Mouse (Mus musculus): ENCODE data around the gene Epo. TPM values are rescaled to one million over a fixed set of nuclear protein-coding genes. Genes with fewer than 3 reads are reported as not detected.

The Epo gene
- polyA plus RNA-seq, 1 experiment = not detected

GRCm38 (mm10) chr5:137474351-137474750, 58.7 kb downstream of the Epo start:
- Histone ChIP-seq H3K27me3 (ENCODE audit: control insufficient read depth, insufficient read depth, insufficient read length) (peaks cover 64% of the 10 kb centered on the region), H3K36me3 (ENCODE audit: control insufficient read depth, insufficient read depth) (no peaks in the 10 kb centered on the region), H3K79me3 (ENCODE audit: low read depth) (no peaks in the 10 kb centered on the region), H3ac (ENCODE audit: control insufficient read depth, insufficient read length, low read depth) (no peak overlapping the region), H3K79me2 (ENCODE audit: control insufficient read depth, insufficient read depth) (no peaks in the 10 kb centered on the region), H3K4me3 (ENCODE audit: insufficient read depth, poor library complexity, severe bottlenecking) (no peak overlapping the region)
- no peak for TF ChIP-seq MYOD1 (IDR thresholded peaks at IDR 0.05; ENCODE audit: control insufficient read depth, insufficient read length, low read depth)
- no peak for TF ChIP-seq CEBPB (IDR thresholded peaks at IDR 0.05; ENCODE audit: low read depth)
- TF ChIP-seq USF1 (IDR thresholded peaks at IDR 0.05; ENCODE audit: low read depth) = no peak
- no peak for TF ChIP-seq MAX (IDR thresholded peaks at IDR 0.05)
- no peak for TF ChIP-seq MYOG (IDR thresholded peaks at IDR 0.05; ENCODE audit: control insufficient read depth, extremely low read depth, insufficient read length)
- TF ChIP-seq CTCF (IDR thresholded peaks at IDR 0.05; ENCODE audit: control insufficient read depth, insufficient read depth, insufficient read length) = no peak
- TF ChIP-seq FOSL1 (IDR thresholded peaks at IDR 0.05; ENCODE audit: insufficient read depth, low read length, poor library complexity, severe bottlenecking) = no peak

GRCm38 (mm10) chr5:137472252-137472904, 60.7 kb downstream of the Epo start:
- Histone ChIP-seq H3K4me3 (ENCODE audit: insufficient read depth, poor library complexity, severe bottlenecking) (no peak overlapping the region), H3ac (ENCODE audit: control insufficient read depth, insufficient read length, low read depth) (no peak overlapping the region), H3K79me2 (ENCODE audit: control insufficient read depth, insufficient read depth) (no peaks in the 10 kb centered on the region), H3K27me3 (ENCODE audit: control insufficient read depth, insufficient read depth, insufficient read length) (peaks cover 58% of the 10 kb centered on the region), H3K79me3 (ENCODE audit: low read depth) (no peaks in the 10 kb centered on the region), H3K36me3 (ENCODE audit: control insufficient read depth, insufficient read depth) (no peaks in the 10 kb centered on the region)
- no peak for TF ChIP-seq MAX (IDR thresholded peaks at IDR 0.05)
- no peak for TF ChIP-seq MYOG (IDR thresholded peaks at IDR 0.05; ENCODE audit: control insufficient read depth, extremely low read depth, insufficient read length)

GRCm38 (mm10) chr5:137466946-137467345, 66.1 kb downstream of the Epo start:
- Histone ChIP-seq H3K27me3 (ENCODE audit: control insufficient read depth, insufficient read depth, insufficient read length) (peaks cover 15% of the 10 kb centered on the region), H3K36me3 (ENCODE audit: control insufficient read depth, insufficient read depth) (no peaks in the 10 kb centered on the region), H3K4me3 (ENCODE audit: insufficient read depth, poor library complexity, severe bottlenecking) (no peak overlapping the region), H3K79me3 (ENCODE audit: low read depth) (no peaks in the 10 kb centered on the region), H3K79me2 (ENCODE audit: control insufficient read depth, insufficient read depth) (no peaks in the 10 kb centered on the region), H3ac (ENCODE audit: control insufficient read depth, insufficient read length, low read depth) (no peak overlapping the region)
- no peak for TF ChIP-seq CEBPB (IDR thresholded peaks at IDR 0.05; ENCODE audit: low read depth)

- Histone ChIP-seq H3ac (ENCODE audit: control insufficient read depth, insufficient read length, low read depth) (no peak overlapping the region), H3K36me3 (ENCODE audit: control insufficient read depth, insufficient read depth) (no peaks in the 10 kb centered on the region), H3K79me2 (ENCODE audit: control insufficient read depth, insufficient read depth) (no peaks in the 10 kb centered on the region), H3K4me3 (ENCODE audit: insufficient read depth, poor library complexity, severe bottlenecking) (no peak overlapping the region), H3K79me3 (ENCODE audit: low read depth) (no peaks in the 10 kb centered on the region), H3K27me3 (ENCODE audit: control insufficient read depth, insufficient read depth, insufficient read length) (peaks cover 3% of the 10 kb centered on the region)
- TF ChIP-seq FOSL1 (IDR thresholded peaks at IDR 0.05; ENCODE audit: insufficient read depth, low read length, poor library complexity, severe bottlenecking) (no peak), CTCF (IDR thresholded peaks at IDR 0.05; ENCODE audit: control insufficient read depth, insufficient read depth, insufficient read length) (no peak), MYOD1 (IDR thresholded peaks at IDR 0.05; ENCODE audit: control insufficient read depth, insufficient read length, low read depth) (no peak), MAX (IDR thresholded peaks at IDR 0.05) (no peak), CEBPB (IDR thresholded peaks at IDR 0.05; ENCODE audit: low read depth) (no peak), MYOG (IDR thresholded peaks at IDR 0.05; ENCODE audit: control insufficient read depth, extremely low read depth, insufficient read length) (no peak), USF1 (IDR thresholded peaks at IDR 0.05; ENCODE audit: low read depth) (no peak)
Observed at GRCm38 (mm10) chr5:137465049-137465448, 68.0 kb downstream of the Epo start.

GRCm38 (mm10) chr5:137455866-137456591, 77.0 kb downstream of the Epo start:
- H3ac ChIP-seq (ENCODE audit: control insufficient read depth, insufficient read length, low read depth) = no peak overlapping the region
- no peak for TF ChIP-seq CTCF (IDR thresholded peaks at IDR 0.05; ENCODE audit: control insufficient read depth, insufficient read depth, insufficient read length)
- no peak for TF ChIP-seq USF1 (IDR thresholded peaks at IDR 0.05; ENCODE audit: low read depth)
- TF ChIP-seq FOSL1 (IDR thresholded peaks at IDR 0.05; ENCODE audit: insufficient read depth, low read length, poor library complexity, severe bottlenecking) = no peak
- no peak for TF ChIP-seq MAX (IDR thresholded peaks at IDR 0.05)
- TF ChIP-seq MYOD1 (IDR thresholded peaks at IDR 0.05; ENCODE audit: control insufficient read depth, insufficient read length, low read depth) = no peak
- no peak for TF ChIP-seq CEBPB (IDR thresholded peaks at IDR 0.05; ENCODE audit: low read depth)
- TF ChIP-seq MYOG (IDR thresholded peaks at IDR 0.05; ENCODE audit: control insufficient read depth, extremely low read depth, insufficient read length) = no peak
- peaks cover 11% of the 10 kb centered on the region for H3K27me3 ChIP-seq (ENCODE audit: control insufficient read depth, insufficient read depth, insufficient read length)
- no peaks in the 10 kb centered on the region for H3K79me2 ChIP-seq (ENCODE audit: control insufficient read depth, insufficient read depth)
- no peak overlapping the region for H3K4me3 ChIP-seq (ENCODE audit: insufficient read depth, poor library complexity, severe bottlenecking)
- no peaks in the 10 kb centered on the region for H3K79me3 ChIP-seq (ENCODE audit: low read depth)
- no peaks in the 10 kb centered on the region for H3K36me3 ChIP-seq (ENCODE audit: control insufficient read depth, insufficient read depth)

GRCm38 (mm10) chr5:137455206-137455605, 77.8 kb downstream of the Epo start:
- peaks cover 11% of the 10 kb centered on the region for H3K27me3 ChIP-seq (ENCODE audit: control insufficient read depth, insufficient read depth, insufficient read length)
- H3K79me2 ChIP-seq (ENCODE audit: control insufficient read depth, insufficient read depth) = no peaks in the 10 kb centered on the region
- TF ChIP-seq MYOD1 (IDR thresholded peaks at IDR 0.05; ENCODE audit: control insufficient read depth, insufficient read length, low read depth) (peak; percentile 9), MYOG (IDR thresholded peaks at IDR 0.05; ENCODE audit: control insufficient read depth, extremely low read depth, insufficient read length) (no peak)

More at GRCm38 (mm10) chr5:137455206-137455605, 77.8 kb downstream of the Epo start:
- no peak overlapping the region for H3ac ChIP-seq (ENCODE audit: control insufficient read depth, insufficient read length, low read depth)
- no peaks in the 10 kb centered on the region for H3K79me3 ChIP-seq (ENCODE audit: low read depth)
- no peaks in the 10 kb centered on the region for H3K36me3 ChIP-seq (ENCODE audit: control insufficient read depth, insufficient read depth)
- no peak overlapping the region for H3K4me3 ChIP-seq (ENCODE audit: insufficient read depth, poor library complexity, severe bottlenecking)

Data from C2C12 (cell line).